Mouse (Mus musculus): ENCODE results near the gene Pik3r2. TPM values are rescaled to one million over a fixed set of nuclear protein-coding genes. Genes with fewer than 3 reads are reported as not detected.

Gene Pik3r2
- polyA plus RNA-seq, 1 experiment from 2014 or later = 8.9 TPM

GRCm38 (mm10) chr8:70758616-70759561 lies 17.6 kb downstream of the Pik3r2 start:
- H3K4me3 ChIP-seq (ENCODE audit: low read depth, low read length) = no peak overlapping the region
- TF ChIP-seq CTCF (IDR thresholded peaks at IDR 0.05; ENCODE audit: low read depth) = no peak
- no peak for TF ChIP-seq EP300 (IDR thresholded peaks at IDR 0.05; ENCODE audit: low read depth)
- H3K9me3 ChIP-seq (ENCODE audit: low read length) = no peaks in the 10 kb centered on the region
- H3K9ac ChIP-seq (replicated peaks) = no peak overlapping the region
- H3K4me1 ChIP-seq (ENCODE audit: insufficient read depth) = peaks cover 53% of the 10 kb centered on the region
- no peak overlapping the region for H3K27ac ChIP-seq (ENCODE audit: low read depth)
- peaks cover 11% of the 10 kb centered on the region for H3K36me3 ChIP-seq (replicated peaks; ENCODE audit: insufficient read depth, low read length)
- 71% methylated on average over 19 of the region's 19 CpGs for WGBS (ENCODE audit: insufficient replicate concordance)
- H3K4me2 ChIP-seq (ENCODE audit: low read depth, low read length) = peak overlapping the region; percentile 90; the same call in 1 of the 2 replicates
- no peak for ATAC-seq
- H3K27me3 ChIP-seq (ENCODE audit: insufficient read depth, low read length) = no peaks in the 10 kb centered on the region
- DNase-seq = no peak

- peaks cover 54% of the 10 kb centered on the region for H3K4me1 ChIP-seq (ENCODE audit: insufficient read depth)
These were observed 18.3 kb downstream of the Pik3r2 start for GRCm38 (mm10) chr8:70758308-70758615.

DNA sequence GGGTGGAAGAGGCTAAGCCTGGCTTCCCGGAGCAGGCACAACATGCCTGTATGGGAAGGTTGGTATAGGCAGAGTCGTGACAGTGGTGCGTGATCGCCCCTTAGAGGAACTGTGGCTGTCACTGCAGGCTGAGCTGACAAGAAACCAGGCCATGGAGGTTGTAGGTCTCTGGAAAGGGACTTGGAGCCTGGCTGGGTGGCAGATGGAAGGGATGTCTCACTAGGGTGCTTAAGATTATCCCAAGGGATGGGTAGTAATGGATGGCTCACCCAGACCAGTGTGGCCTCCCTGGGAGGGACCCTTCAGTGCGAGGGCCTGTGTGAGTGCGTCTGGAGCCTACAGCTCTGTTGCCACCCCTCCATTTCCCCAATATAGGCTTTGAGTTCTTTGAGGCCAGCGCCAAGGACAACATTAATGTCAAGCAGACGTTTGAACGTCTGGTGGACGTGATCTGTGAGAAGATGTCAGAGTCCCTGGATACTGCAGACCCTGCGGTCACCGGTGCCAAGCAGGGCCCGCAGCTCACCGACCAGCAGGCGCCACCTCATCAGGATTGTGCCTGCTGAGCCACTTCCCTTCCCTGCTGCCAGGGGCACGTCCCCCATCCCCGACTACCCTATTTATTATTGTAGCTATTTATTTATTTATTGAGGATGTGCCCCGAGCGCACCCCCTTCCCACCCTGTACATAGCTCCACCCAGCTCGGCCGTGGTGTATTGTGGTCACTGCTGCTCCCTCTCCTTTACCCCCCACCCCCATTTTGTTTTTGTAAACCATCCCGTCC lies 18.8 kb downstream of the Pik3r2 start:
- Histone ChIP-seq H3K36me3 (replicated peaks; ENCODE audit: insufficient read depth, low read length) (peaks cover 11% of the 10 kb centered on the region), H3K4me1 (ENCODE audit: insufficient read depth) (peaks cover 54% of the 10 kb centered on the region), H3K27me3 (ENCODE audit: insufficient read depth, low read length) (no peaks in the 10 kb centered on the region), H3K9ac (replicated peaks) (no peak overlapping the region), H3K4me3 (ENCODE audit: low read depth, low read length) (no peak overlapping the region), H3K27ac (ENCODE audit: low read depth) (no peak overlapping the region), H3K4me2 (ENCODE audit: low read depth, low read length) (no peak overlapping the region), H3K9me3 (ENCODE audit: low read length) (no peaks in the 10 kb centered on the region)
- DNase-seq (no peak), ATAC-seq (no peak)
- 78% methylated on average over 22 of the region's 22 CpGs for WGBS (ENCODE audit: insufficient replicate concordance)
- TF ChIP-seq CTCF (IDR thresholded peaks at IDR 0.05; ENCODE audit: low read depth) = peak; percentile 75
- no peak for TF ChIP-seq EP300 (IDR thresholded peaks at IDR 0.05; ENCODE audit: low read depth)

More at GRCm38 (mm10) chr8:70758308-70758615, 18.3 kb downstream of the Pik3r2 start:
- no peak for TF ChIP-seq EP300 (IDR thresholded peaks at IDR 0.05; ENCODE audit: low read depth)
- no peak for TF ChIP-seq CTCF (IDR thresholded peaks at IDR 0.05; ENCODE audit: low read depth)
- no peak for DNase-seq
- Histone ChIP-seq H3K36me3 (replicated peaks; ENCODE audit: insufficient read depth, low read length) (peaks cover 11% of the 10 kb centered on the region), H3K4me3 (ENCODE audit: low read depth, low read length) (no peak overlapping the region), H3K9me3 (ENCODE audit: low read length) (no peaks in the 10 kb centered on the region), H3K27ac (ENCODE audit: low read depth) (no peak overlapping the region), H3K9ac (replicated peaks) (no peak overlapping the region), H3K27me3 (ENCODE audit: insufficient read depth, low read length) (no peaks in the 10 kb centered on the region), H3K4me2 (ENCODE audit: low read depth, low read length) (no peak overlapping the region)
- WGBS (ENCODE audit: insufficient replicate concordance) = 87% methylated on average over 7 of the region's 7 CpGs
- ATAC-seq = no peak

GRCm38 (mm10) chr8:70756476-70757040 lies 20.0 kb downstream of the Pik3r2 start:
- 88% methylated on average over 6 of the region's 6 CpGs for WGBS (ENCODE audit: insufficient replicate concordance)
- ATAC-seq = no peak

DNA sequence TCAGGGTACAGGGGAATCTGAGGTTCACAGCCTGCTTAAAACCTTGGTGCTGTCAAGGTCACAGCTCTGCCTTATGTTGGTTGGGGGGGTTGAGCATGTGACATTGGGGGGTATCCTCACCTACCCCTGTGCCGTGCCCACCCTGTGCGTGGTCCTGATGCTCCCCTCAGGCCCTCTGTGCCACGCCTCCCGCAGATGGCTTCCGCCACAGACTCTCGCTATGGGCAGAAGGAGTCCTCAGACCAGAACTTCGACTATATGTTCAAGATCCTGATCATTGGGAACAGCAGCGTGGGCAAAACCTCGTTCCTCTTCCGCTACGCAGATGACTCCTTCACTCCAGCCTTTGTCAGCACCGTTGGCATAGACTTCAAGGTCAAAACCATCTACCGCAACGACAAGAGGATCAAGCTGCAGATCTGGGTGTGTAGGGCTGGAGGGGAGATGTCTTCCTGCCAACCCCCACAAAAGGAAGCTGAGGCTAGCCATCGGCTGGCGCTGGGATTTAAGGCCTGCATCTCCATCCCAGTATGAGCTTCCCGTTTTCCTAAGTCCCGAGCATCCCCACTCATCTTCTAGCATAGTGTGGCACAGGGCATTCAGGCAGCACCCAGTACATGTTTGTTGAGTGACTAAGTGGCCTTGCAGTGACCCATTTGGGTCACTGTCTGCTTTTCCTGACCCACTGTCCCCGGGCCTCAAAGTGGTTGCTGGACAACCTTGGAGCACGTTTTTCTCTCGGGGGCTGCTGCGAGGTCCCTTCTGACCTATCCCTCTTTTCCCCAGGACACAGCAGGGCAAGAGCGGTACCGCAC lies 20.6 kb downstream of the Pik3r2 start:
- Histone ChIP-seq H3K4me2 (ENCODE audit: low read depth, low read length) (peak overlapping the region; percentile 94), H3K9ac (replicated peaks) (no peak overlapping the region), H3K4me3 (ENCODE audit: low read depth, low read length) (peak overlapping the region; percentile 73; the same call in 1 of the 2 replicates), H3K9me3 (ENCODE audit: low read length) (no peaks in the 10 kb centered on the region), H3K4me1 (ENCODE audit: insufficient read depth) (peaks cover 38% of the 10 kb centered on the region), H3K36me3 (replicated peaks; ENCODE audit: insufficient read depth, low read length) (peaks cover 11% of the 10 kb centered on the region), H3K27ac (ENCODE audit: low read depth) (no peak overlapping the region), H3K27me3 (ENCODE audit: insufficient read depth, low read length) (no peaks in the 10 kb centered on the region)
- TF ChIP-seq CTCF (IDR thresholded peaks at IDR 0.05; ENCODE audit: low read depth) (no peak), EP300 (IDR thresholded peaks at IDR 0.05; ENCODE audit: low read depth) (no peak)
- 78% methylated on average over 24 of the region's 24 CpGs for WGBS (ENCODE audit: insufficient replicate concordance)
- DNase-seq = peak; percentile 14
- no peak for ATAC-seq

More at GRCm38 (mm10) chr8:70756476-70757040, 20.0 kb downstream of the Pik3r2 start:
- Histone ChIP-seq H3K27ac (ENCODE audit: low read depth) (no peak overlapping the region), H3K9me3 (ENCODE audit: low read length) (no peaks in the 10 kb centered on the region), H3K4me3 (ENCODE audit: low read depth, low read length) (no peak overlapping the region), H3K36me3 (replicated peaks; ENCODE audit: insufficient read depth, low read length) (peaks cover 11% of the 10 kb centered on the region), H3K4me2 (ENCODE audit: low read depth, low read length) (no peak overlapping the region), H3K9ac (replicated peaks) (no peak overlapping the region), H3K27me3 (ENCODE audit: insufficient read depth, low read length) (no peaks in the 10 kb centered on the region), H3K4me1 (ENCODE audit: insufficient read depth) (peaks cover 44% of the 10 kb centered on the region)
- TF ChIP-seq EP300 (IDR thresholded peaks at IDR 0.05; ENCODE audit: low read depth) (no peak), CTCF (IDR thresholded peaks at IDR 0.05; ENCODE audit: low read depth) (no peak)
- DNase-seq = no peak

Data from liver, postnatal 0 days (tissue).